Mouse (Mus musculus) urinary bladder, postnatal 25 days (tissue): ENCODE measurements around the gene Mrps18c.

ENCODE experiments used
- DNase-seq: peaks from one replicate; pipeline ENCODE4 v3.0.0; 2022; ENCODE audit warnings: low spot score

The Mrps18c gene

GRCm38 (mm10) chr5:100798165-100798860 lies at the start of gene Mrps18c, which contains the start of gene Helq:
Gene Mrps18c, plus strand, starts transcription at chr5:100798627.
Gene Helq, minus strand, starts transcription at chr5:100798598.
- peak; percentile 85 for DNase-seq

- DNase-seq = no peak
These were observed 47.7 kb upstream of the Mrps18c start for GRCm38 (mm10) chr5:100750617-100751255.

DNA sequence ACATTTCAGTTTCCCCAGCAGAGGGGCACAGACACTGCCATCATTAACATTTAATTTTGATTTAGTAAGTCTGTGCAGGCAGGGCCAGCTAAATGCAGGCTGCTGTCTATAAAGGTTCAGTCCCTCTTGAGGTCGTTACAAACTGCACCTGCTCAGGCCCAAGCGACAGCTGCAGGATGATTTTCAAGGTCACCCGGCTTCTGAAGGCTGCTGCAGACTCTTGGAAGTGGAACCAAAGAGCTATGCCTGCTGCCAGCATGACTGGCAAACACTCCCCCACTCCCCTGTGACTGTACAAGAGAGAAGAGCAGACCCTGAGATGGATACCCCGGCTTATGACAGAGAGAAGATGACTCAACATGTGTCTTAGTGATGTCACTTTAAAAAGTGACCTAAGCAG lies 46.8 kb upstream of the Mrps18c start:
- no peak for DNase-seq

DNA sequence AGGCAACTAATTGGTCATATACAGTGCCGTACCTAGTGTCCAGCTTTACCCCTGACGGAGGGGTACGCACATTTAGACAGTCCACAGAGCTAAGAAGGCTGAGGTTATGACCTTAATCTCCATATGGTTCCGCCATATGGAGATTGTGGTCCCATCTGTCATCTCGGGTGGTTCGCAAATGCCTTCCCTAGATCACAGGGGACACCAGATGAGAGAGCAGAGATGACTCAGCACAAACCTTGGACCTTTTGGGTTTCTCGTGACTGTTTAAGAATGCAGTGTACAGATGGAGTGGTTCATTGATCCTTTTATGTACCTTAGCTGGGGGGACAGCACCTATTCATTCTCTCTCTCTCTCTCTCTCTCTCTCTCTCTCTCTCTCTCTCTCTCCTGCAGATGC lies 45.0 kb upstream of the Mrps18c start:
- DNase-seq = no peak

DNA sequence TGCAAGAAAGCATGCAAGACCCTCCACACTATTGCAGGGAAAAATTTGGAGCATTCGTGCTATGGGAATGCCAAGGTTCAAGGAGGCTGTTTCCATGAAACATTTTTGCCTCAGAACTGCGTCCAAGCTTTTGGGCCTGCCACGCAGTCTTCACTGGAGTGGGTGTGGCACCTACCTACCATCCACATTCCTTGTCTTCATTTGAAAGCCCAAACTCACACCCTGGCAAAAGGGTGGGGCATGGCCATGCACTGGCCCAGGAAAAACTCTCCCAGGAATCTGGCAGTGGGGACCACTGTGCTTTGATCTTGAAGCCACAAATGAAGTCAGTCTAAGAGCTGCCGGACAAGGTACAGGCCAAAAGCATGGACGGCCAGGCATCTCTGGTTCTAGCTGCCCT lies 40.3 kb upstream of the Mrps18c start:
- DNase-seq = no peak

DNA sequence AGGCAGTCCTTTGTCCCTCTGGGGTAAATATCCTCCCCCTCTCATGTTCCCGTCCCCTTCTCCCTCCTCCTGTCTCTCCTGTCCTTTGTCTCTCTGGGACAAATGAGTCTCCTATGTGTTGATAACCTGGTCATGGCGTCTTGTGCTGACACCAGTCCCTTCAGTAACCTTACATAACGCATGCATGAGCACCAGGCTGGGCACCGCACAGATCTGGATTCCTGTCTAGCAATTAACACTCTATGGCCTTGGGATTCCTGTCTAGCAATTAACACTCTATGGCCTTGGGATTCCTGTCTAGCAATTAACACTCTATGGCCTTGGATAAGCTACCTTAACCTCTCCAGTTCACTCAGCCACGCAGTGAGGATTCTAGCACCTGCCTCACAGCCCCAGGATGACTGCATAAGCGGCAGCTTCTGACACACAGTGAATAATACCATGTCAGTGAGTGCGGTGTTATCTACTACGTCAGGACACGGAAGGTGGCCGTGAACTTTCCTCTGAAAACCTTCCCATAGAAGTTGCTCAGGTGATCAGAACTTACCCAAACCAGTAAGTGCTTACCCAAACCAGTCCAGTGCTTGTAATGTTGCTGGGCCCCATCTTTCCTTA lies 38.3 kb upstream of the Mrps18c start:
- no peak for DNase-seq

DNA sequence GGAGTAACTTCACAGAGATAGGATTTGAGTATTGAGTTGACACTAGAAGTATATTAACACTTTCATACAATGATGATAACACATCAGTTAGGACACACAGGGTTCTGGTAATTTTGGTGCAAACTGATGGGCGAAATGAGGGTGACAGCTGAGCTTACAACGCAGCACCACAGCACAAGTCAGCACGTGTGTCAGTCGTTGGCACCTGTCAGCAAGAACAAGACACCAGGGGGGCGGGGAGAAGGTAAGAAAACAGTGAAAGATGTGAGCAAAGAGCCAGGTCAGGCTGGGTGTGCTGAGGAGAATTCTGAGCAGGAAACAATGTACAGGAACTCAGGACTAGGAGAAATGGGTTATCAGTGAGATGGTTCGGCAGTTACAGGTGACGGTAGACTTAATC lies 36.7 kb upstream of the Mrps18c start:
- no peak for DNase-seq

DNA sequence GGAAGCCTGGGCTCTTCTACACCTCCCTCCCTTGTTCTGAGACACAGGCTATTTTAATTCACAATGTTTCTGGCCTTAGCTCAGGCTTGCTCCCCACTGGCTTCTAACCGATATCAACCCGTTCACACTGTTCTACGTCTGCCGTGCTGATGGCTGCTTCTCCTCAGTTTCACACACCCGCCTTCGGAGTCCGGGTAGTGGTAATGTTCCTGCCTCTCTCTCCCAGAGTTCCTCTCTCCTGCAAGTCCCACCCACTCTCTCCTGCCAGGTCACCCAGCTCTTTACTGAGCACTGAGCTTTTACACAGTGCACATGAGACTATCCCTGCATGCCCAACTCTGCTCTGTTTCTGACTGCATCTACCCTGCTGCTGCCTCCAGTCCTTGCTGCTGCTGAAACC lies 32.4 kb upstream of the Mrps18c start:
- DNase-seq = no peak

DNA sequence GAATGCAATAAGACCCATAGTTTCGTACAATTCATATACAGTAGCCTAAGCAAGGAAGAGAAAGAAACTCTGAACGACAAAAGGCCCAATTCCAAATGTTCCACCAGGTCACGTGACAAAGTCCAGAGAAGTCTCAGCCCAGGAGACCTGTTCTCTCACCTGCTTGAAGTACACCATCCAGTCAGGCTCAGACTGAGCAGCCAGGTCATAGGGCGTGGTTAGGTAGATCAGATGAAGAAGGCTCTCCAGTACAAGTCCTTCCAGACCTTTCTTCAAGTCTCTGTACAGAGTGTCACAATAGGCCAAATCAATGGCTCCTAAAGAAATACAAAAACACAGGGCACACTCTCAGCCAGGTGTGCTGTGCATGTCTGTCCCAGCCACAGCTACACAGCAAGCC lies 26.9 kb upstream of the Mrps18c start:
- DNase-seq = no peak

DNA sequence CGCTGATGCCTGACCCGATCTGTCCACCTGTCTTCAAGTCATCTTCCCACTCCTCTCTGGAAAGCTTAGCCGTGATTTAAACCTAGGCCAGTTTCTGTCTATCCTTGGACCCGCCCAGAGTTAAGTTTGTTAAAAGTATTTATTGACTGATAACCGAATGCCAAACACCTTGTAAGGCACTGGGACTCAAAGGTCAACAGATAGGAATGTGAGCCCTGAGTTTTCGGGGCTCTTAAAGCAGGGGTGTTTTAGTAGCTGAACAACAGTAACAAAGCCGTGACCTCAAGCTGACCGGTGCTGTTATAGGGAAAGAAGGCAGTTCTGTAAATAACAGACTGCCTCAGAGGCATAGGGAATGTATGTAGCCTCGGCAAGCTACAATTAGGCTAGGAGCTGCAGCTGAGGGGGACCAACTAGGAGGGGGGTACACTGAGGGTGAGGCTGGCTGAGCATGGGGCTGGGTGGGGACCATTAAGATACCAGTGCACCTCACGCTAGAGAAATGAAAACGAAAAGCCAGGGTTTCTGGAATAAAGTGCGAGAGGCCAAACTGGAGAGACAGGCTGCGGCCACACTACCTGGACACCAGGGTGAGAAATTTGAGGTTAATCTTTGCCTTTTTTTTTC lies 22.5 kb upstream of the Mrps18c start:
- DNase-seq = no peak

GRCm38 (mm10) chr5:100776900-100777299 lies 21.5 kb upstream of the Mrps18c start:
- no peak for DNase-seq

- DNase-seq = no peak
These were observed 19.4 kb upstream of the Mrps18c start for GRCm38 (mm10) chr5:100779002-100779401.

GRCm38 (mm10) chr5:100787527-100787926 lies 10.9 kb upstream of the Mrps18c start:
- no peak for DNase-seq

DNA sequence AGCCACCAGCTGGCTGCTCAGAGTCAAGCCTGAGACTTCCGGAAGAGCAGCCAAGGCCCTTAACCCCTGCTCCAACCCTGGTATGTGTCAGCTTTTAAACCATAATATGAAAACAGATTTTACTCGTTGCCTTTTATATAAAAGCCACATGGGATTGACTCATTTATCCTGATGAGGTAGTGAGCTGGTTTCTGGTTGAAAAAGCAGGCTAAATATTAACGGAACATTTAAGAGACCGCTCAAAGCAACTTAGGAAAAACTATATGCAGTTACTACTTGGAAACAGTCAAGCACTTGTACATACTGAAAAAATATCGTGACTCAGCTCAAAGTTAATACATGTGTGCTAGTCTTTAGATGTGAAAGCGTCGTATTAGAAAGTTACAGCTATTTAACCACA lies 6.2 kb upstream of the Mrps18c start:
- no peak for DNase-seq

DNA sequence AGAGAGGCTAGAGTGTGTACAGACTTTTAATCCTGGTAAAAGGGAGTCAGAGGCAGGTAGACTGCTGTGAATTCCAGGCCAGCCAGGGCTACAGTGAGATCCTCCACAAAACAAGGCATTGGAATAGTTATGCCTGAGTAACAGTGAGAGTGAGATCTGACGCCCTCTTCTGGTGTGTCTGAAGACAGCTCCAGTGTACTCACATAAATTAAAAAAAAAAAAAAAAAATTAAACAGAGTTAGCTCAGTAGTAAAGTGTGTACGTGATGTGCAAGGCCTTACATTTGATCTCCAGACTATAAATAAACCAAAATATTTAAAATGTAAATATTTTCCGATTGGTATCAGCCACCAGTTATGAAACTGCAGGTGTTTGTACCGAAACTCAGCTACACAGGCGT lies 4.3 kb upstream of the Mrps18c start:
- no peak for DNase-seq

GRCm38 (mm10) chr5:100818341-100818740 lies 19.9 kb downstream of the Mrps18c start:
- DNase-seq = no peak

- DNase-seq = no peak
These were observed 21.4 kb downstream of the Mrps18c start for GRCm38 (mm10) chr5:100819568-100820480.

GRCm38 (mm10) chr5:100820483-100821184 lies 22.2 kb downstream of the Mrps18c start, which contains the start of gene Abraxas1:
Gene Abraxas1, minus strand, starts transcription at chr5:100820965.
- DNase-seq = peak; percentile 81

DNA sequence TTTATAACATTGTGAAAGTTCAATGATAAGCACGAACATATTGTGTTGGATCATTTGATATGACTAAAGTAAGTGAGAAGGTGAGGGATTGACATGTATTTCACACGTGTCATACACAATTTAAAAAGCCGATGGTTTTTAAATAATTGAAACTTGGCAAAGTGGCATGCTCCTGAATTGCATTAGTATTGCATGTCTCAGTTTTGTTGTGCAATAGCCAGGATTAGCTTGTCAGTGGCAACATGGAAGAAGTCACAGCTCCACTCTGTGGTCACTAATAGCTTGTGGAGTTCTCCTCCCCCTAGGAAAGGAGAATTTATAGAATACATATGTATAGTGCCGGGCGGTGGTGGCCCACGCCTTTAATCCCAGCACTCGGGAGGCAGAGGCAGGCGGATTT lies 22.9 kb downstream of the Mrps18c start:
- DNase-seq = no peak

- no peak for DNase-seq
These were observed 24.4 kb downstream of the Mrps18c start for GRCm38 (mm10) chr5:100822826-100823225.

DNA sequence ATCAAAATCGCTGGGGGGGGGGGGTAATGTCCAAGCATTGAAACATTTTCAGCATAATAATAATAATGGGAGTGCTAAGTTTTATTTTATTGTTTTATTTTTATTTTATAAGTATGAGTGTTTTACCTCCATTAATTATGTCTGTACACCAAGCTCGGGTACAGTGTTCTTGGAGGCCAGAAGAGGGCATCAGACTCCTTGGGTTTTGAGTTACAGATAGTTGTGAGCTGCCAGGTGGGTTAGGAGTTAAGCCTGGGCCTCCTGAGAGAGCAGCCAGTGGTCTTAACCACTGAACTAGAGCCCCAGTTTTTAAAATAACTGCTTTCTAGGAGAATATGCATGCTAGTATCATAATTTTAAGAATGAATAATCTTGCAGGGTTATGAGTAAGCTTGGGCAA lies 27.5 kb downstream of the Mrps18c start:
- no peak for DNase-seq
